Comparison of ENCODE assay signal across 10 mouse cellular contexts in genomic region chr5:30961545-30962505, GRCm38 (mm10). TPM values are rescaled to one million over a fixed set of nuclear protein-coding genes. Genes with fewer than 3 reads are reported as not detected.
A peak's percentile ranks its signal among the peaks of the same experiment; 100 is the strongest.
DNase-seq lines count a peak whose midpoint lies in the region; ATAC-seq and TF ChIP-seq lines count a peak whose summit lies in the region.
"Had no signal": no experiment of that assay in that cellular context is flagged by ENCODE, and none has a peak within 500 bp of the region (broad histone marks: within the 10 kb centered on the region; RNA-seq: fewer than 3 reads in every experiment).

No protein-coding gene starts in this region.

- no peak overlapping the region for H3K4me2 ChIP-seq in stomach, embryonic 15.5 days
- H3K4me2 ChIP-seq in stomach, postnatal 0 days (replicated peaks; ENCODE audit: low read depth) = no peak overlapping the region
- H3K4me2 ChIP-seq in liver, embryonic 16.5 days (ENCODE audit: low read depth, low read length) = no peak overlapping the region

- WGBS in stomach, embryonic 15.5 days = 65% methylated on average over 10 of the region's 10 CpGs
- 65% methylated on average over 10 of the region's 10 CpGs for WGBS in stomach, postnatal 0 days
- WGBS in liver, embryonic 16.5 days (ENCODE audit: insufficient replicate concordance) = 22% methylated on average over 10 of the region's 10 CpGs

- intact Hi-C loops in heart, postnatal 25 days (cut with DNase I) = no loop called here

- H3K36me3 ChIP-seq in stomach, embryonic 15.5 days = peaks cover 8% of the 10 kb centered on the region; the same call in 1 of the 2 replicates
- H3K36me3 ChIP-seq in stomach, postnatal 0 days (ENCODE audit: control insufficient read depth, insufficient read depth, low read length) = peaks cover 4% of the 10 kb centered on the region
- H3K36me3 ChIP-seq in liver, embryonic 16.5 days (ENCODE audit: control insufficient read depth, insufficient read depth) = peaks cover 7% of the 10 kb centered on the region
- H3K36me3 ChIP-seq in splenic B cell, adult 2 months (ENCODE audit: control insufficient read depth, insufficient read depth, low read length, poor library complexity, severe bottlenecking) = no peaks in the 10 kb centered on the region; the same call in 1 of the 2 replicates

- H3K4me3 ChIP-seq in stomach, embryonic 15.5 days (replicated peaks) = no peak overlapping the region
- H3K4me3 ChIP-seq in stomach, postnatal 0 days (ENCODE audit: low read depth, low read length) = no peak overlapping the region
- no peak overlapping the region for H3K4me3 ChIP-seq in liver, embryonic 16.5 days (ENCODE audit: low read depth, low read length)

- no peak for TF ChIP-seq EP300 in stomach, postnatal 0 days (optimal IDR thresholded peaks at IDR 0.05)

- H3K27ac ChIP-seq in stomach, embryonic 15.5 days = peak overlapping the region; percentile 2; the same call in 1 of the 2 replicates
- no peak overlapping the region for H3K27ac ChIP-seq in stomach, postnatal 0 days (replicated peaks)
- H3K27ac ChIP-seq in liver, embryonic 16.5 days (ENCODE audit: low read length) = peak overlapping the region; percentile 46

- H3K9ac ChIP-seq in stomach, embryonic 15.5 days = no peak overlapping the region
- H3K9ac ChIP-seq in stomach, postnatal 0 days (ENCODE audit: low read length) = no peak overlapping the region
- H3K9ac ChIP-seq in liver, embryonic 16.5 days (ENCODE audit: low read depth, low read length) = no peak overlapping the region

- TF ChIP-seq CTCF in stomach, postnatal 0 days (IDR thresholded peaks at IDR 0.05; ENCODE audit: low read depth) = no peak

- peaks cover 14% of the 10 kb centered on the region for H3K4me1 ChIP-seq in stomach, embryonic 15.5 days
- H3K4me1 ChIP-seq in stomach, postnatal 0 days (replicated peaks; ENCODE audit: control insufficient read depth, insufficient read depth) = peaks cover 6% of the 10 kb centered on the region; the same call in 1 of the 2 replicates
- H3K4me1 ChIP-seq in liver, embryonic 16.5 days (ENCODE audit: control insufficient read depth, low read depth, low read length) = peaks cover 28% of the 10 kb centered on the region

- DNase-seq in heart, adult 18-20 months = peak; percentile 29 to 70
- no peak for DNase-seq in heart, postnatal 25 days (ENCODE audit: low spot score)
- no peak for DNase-seq in stomach, postnatal 0 days (ENCODE audit: low spot score)
- DNase-seq in splenic B cell, adult 2 months (ENCODE audit: low read depth, low spot score) = peak; percentile 81
- no peak for DNase-seq in left cerebral cortex, adult 18-20 months (ENCODE audit: low spot score in 2 of 2)
- DNase-seq: cerebellum, adult 8-10 months; gastrocnemius, postnatal 25 days had no signal

- no peaks in the 10 kb centered on the region for H3K27me3 ChIP-seq in stomach, embryonic 15.5 days (replicated peaks)
- H3K27me3 ChIP-seq in stomach, postnatal 0 days (ENCODE audit: control insufficient read depth, insufficient read depth, low read length) = no peaks in the 10 kb centered on the region
- no peaks in the 10 kb centered on the region for H3K27me3 ChIP-seq in liver, embryonic 16.5 days (ENCODE audit: control insufficient read depth, insufficient read depth, low read depth, low read length)
- H3K27me3 ChIP-seq in splenic B cell, adult 2 months (ENCODE audit: control insufficient read depth, insufficient read depth, low read length, poor library complexity, severe bottlenecking) = no peaks in the 10 kb centered on the region

- no peaks in the 10 kb centered on the region for H3K9me3 ChIP-seq in stomach, embryonic 15.5 days
- H3K9me3 ChIP-seq in stomach, postnatal 0 days (ENCODE audit: control insufficient read depth, low read length) = no peaks in the 10 kb centered on the region
- H3K9me3 ChIP-seq in liver, embryonic 16.5 days (replicated peaks; ENCODE audit: control insufficient read depth, low read length) = no peaks in the 10 kb centered on the region

- ATAC-seq in stomach, embryonic 15.5 days (ENCODE audit: insufficient read depth, low FRiP score, low read depth) = no peak
- no peak for ATAC-seq in stomach, postnatal 0 days (ENCODE audit: low FRiP score, low TSS enrichment)
- ATAC-seq in liver, embryonic 16.5 days (ENCODE audit: low read depth) = no peak
- no peak for ATAC-seq in frontal cortex, adult (ENCODE audit: low TSS enrichment)

RNA-seq across cellular contexts. Expression of gene Preb, which starts 1.7 kb away (rescaled TPM):
- total RNA-seq in heart, adult 18-20 months (2021) = 10 to 100 TPM; 84.3 to 84.7 TPM
- total RNA-seq in heart, postnatal 25 days (2021) = 10 to 100 TPM; 79.3 to 82.9 TPM
- polyA plus RNA-seq in stomach, embryonic 15.5 days (2015; fragmentation: Nextera tagmentation; extraction: Ambion mirVana) = 135 and 147 TPM in 2 replicates
- polyA plus RNA-seq in stomach, postnatal 0 days (2015; fragmentation: Nextera tagmentation; extraction: Ambion mirVana) = 88.1 and 93.1 TPM in 2 replicates
- polyA plus RNA-seq in liver, embryonic 16.5 days (2015; fragmentation: Nextera tagmentation; extraction: Ambion mirVana) = 92.0 and 102 TPM in 2 replicates
- total RNA-seq in left cerebral cortex, adult 18-20 months (2021) = 100 to 1,000 TPM; 121 to 133 TPM

RNA-seq across cellular contexts. Expression of gene Tcf23, which starts 6.6 kb away (rescaled TPM):
- 1 to 10 TPM; 1.5 to 2.8 TPM for total RNA-seq in heart, adult 18-20 months (2021)
- total RNA-seq in heart, postnatal 25 days (2021) = under 1 TPM; 0.45 to 0.75 TPM
- polyA plus RNA-seq in stomach, embryonic 15.5 days (2015; fragmentation: Nextera tagmentation; extraction: Ambion mirVana) = 0.74 and 1.0 TPM in 2 replicates
- polyA plus RNA-seq in stomach, postnatal 0 days (2015; fragmentation: Nextera tagmentation; extraction: Ambion mirVana) = 4.3 and 4.5 TPM in 2 replicates
- polyA plus RNA-seq in liver, embryonic 16.5 days (2015; fragmentation: Nextera tagmentation; extraction: Ambion mirVana) = 0.02 and 0.07 TPM in 2 replicates
- total RNA-seq in left cerebral cortex, adult 18-20 months (2021) = under 1 TPM; 0.14 to 0.16 TPM

RNA-seq across cellular contexts. Expression of gene Cgref1, which starts 16.4 kb away (rescaled TPM):
- under 1 TPM; 0.59 to 0.84 TPM for total RNA-seq in heart, adult 18-20 months (2021)
- total RNA-seq in heart, postnatal 25 days (2021) = under 1 TPM; 0.39 to 0.53 TPM
- polyA plus RNA-seq in stomach, embryonic 15.5 days (2015; fragmentation: Nextera tagmentation; extraction: Ambion mirVana) = 11.7 and 14.8 TPM in 2 replicates
- polyA plus RNA-seq in stomach, postnatal 0 days (2015; fragmentation: Nextera tagmentation; extraction: Ambion mirVana) = 22.5 and 24.8 TPM in 2 replicates
- 3.1 and 3.2 TPM in 2 replicates for polyA plus RNA-seq in liver, embryonic 16.5 days (2015; fragmentation: Nextera tagmentation; extraction: Ambion mirVana)
- 10 to 100 TPM; 26.1 to 28.6 TPM for total RNA-seq in left cerebral cortex, adult 18-20 months (2021)

RNA-seq across cellular contexts. Expression of gene Khk, which starts 40.6 kb away (rescaled TPM):
- 10 to 100 TPM; 27.1 to 28.5 TPM for total RNA-seq in heart, adult 18-20 months (2021)
- total RNA-seq in heart, postnatal 25 days (2021) = 10 to 100 TPM; 21.1 to 22.6 TPM
- polyA plus RNA-seq in stomach, embryonic 15.5 days (2015; fragmentation: Nextera tagmentation; extraction: Ambion mirVana) = 21.0 and 25.5 TPM in 2 replicates
- 28.4 and 33.6 TPM in 2 replicates for polyA plus RNA-seq in stomach, postnatal 0 days (2015; fragmentation: Nextera tagmentation; extraction: Ambion mirVana)
- polyA plus RNA-seq in liver, embryonic 16.5 days (2015; fragmentation: Nextera tagmentation; extraction: Ambion mirVana) = 31.7 and 36.0 TPM in 2 replicates
- 10 to 100 TPM; 15.8 to 19.3 TPM for total RNA-seq in left cerebral cortex, adult 18-20 months (2021)

RNA-seq across cellular contexts. Expression of gene Emilin1, which starts 48.6 kb away (rescaled TPM):
- 10 to 100 TPM; 14.2 to 16.9 TPM for total RNA-seq in heart, adult 18-20 months (2021)
- total RNA-seq in heart, postnatal 25 days (2021) = 10 to 100 TPM; 27.6 to 29.7 TPM
- polyA plus RNA-seq in stomach, embryonic 15.5 days (2015; fragmentation: Nextera tagmentation; extraction: Ambion mirVana) = 252 and 255 TPM in 2 replicates
- polyA plus RNA-seq in stomach, postnatal 0 days (2015; fragmentation: Nextera tagmentation; extraction: Ambion mirVana) = 85.6 and 97.0 TPM in 2 replicates
- 37.2 and 39.1 TPM in 2 replicates for polyA plus RNA-seq in liver, embryonic 16.5 days (2015; fragmentation: Nextera tagmentation; extraction: Ambion mirVana)
- 1 to 10 TPM; 2.6 to 3.6 TPM for total RNA-seq in left cerebral cortex, adult 18-20 months (2021)

Comparison
In these comparisons a context has a peak if more than half of its experiments do, and no peak if none do; other contexts are left out.
1. DNase-seq: peak in heart, adult 18-20 months (2 of 2) and splenic B cell, adult 2 months (single experiment); none in heart, postnatal 25 days (single experiment), stomach, postnatal 0 days (single experiment) and left cerebral cortex, adult 18-20 months (0 of 2).
2. RNA of gene Cgref1, which starts 16.4 kb away (total RNA-seq): 26.1 to 28.6 TPM in left cerebral cortex, adult 18-20 months; 0.59 to 0.84 TPM in heart, adult 18-20 months and 0.39 to 0.53 TPM in heart, postnatal 25 days; every median in the first group is over 10 times any median in the second.